Mouse (Mus musculus) brain, embryonic 14.5 days (tissue): ENCODE data around the gene Cdan1.

Experiments
- CTCF ChIP-seq: fragments of 200-500 bp; IDR thresholded peaks from 2 replicates; pipeline ENCODE4 v1.5.1; 2012; ENCODE audit warnings: inconsistent platforms, mild to moderate bottlenecking, moderate library complexity, borderline replicate concordance; ENCODE audit not compliant: insufficient read depth, insufficient read length; ENCODE audit errors: extremely low read depth
- POLR2A ChIP-seq: fragments of 200-500 bp; IDR thresholded peaks from 2 replicates; pipeline ENCODE4 v1.6.1; 2012; ENCODE audit warnings: mild to moderate bottlenecking, inconsistent platforms, borderline replicate concordance; ENCODE audit not compliant: poor library complexity, insufficient read depth, insufficient read length, severe bottlenecking; ENCODE audit errors: extremely low read depth

- TF ChIP-seq CTCF (no peak), POLR2A (peak; percentile 78)
Measured at GRCm38 (mm10) chr2:120731167-120731862, 118.6 kb downstream of the Cdan1 start.
